Mouse (Mus musculus): ENCODE data around the gene Foxn3.

Gene Foxn3

DNA sequence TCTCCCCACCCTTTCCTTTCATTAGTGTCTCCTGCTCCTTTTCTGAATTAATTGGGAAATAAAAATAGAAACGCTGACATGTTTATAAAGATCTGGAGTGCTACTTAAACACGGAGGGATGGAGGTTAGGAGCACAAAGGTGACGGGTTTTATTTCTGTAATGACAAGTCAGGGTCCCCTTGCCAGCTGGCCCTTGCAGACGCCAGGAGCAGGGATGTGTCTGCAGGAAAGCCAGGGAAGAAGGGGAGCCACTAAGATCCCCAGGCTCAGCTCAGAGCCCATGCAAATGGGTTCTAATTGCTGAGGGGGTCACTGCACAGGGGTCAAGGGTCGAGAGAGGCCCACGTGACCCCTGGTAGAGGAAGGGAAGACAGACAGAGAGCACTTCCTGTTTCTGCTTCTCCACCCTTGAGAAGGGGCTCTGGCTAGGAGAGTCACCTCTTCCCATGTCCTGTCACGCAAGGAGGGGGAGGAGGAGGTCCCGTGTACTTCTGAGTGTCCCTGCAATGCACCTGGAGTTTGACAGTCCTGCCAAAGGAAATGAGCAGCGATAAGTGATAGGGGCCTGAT, 36.7 kb downstream of the Foxn3 start:
- DNase-seq (ENCODE audit: low spot score in 2 of 2), result no peak

GRCm38 (mm10) chr12:99522882-99523281, 40.5 kb downstream of the Foxn3 start:
- DNase-seq (ENCODE audit: low spot score in 2 of 2), result no peak

DNA sequence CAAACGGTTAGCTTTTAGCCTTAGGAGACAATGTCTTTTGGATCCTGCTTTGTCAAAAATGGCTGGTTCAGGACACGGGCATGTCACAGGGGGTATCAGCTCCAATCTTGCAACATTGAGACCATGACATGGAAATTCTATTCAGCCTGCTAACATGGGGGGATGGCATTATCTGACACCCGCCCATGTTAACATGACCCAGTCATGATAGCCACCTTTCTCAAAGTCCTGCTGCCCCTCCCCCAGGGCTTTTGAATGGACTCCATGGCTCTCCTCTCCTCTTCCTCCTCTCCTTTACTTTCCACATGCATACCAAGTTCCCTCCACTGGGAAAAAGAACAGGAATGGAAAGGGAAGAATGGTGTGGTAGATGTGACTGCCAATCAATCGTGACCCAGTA, 43.5 kb downstream of the Foxn3 start:
- DNase-seq (ENCODE audit: low spot score in 2 of 2), result no peak

- no peak for DNase-seq (ENCODE audit: low spot score in 2 of 2)
Measured at GRCm38 (mm10) chr12:99519191-99519614, 44.2 kb downstream of the Foxn3 start.

GRCm38 (mm10) chr12:99518640-99519039, 44.7 kb downstream of the Foxn3 start:
- DNase-seq (ENCODE audit: low spot score in 2 of 2), result no peak

GRCm38 (mm10) chr12:99518126-99518525, 45.3 kb downstream of the Foxn3 start:
- no peak for DNase-seq (ENCODE audit: low spot score in 2 of 2)

DNA sequence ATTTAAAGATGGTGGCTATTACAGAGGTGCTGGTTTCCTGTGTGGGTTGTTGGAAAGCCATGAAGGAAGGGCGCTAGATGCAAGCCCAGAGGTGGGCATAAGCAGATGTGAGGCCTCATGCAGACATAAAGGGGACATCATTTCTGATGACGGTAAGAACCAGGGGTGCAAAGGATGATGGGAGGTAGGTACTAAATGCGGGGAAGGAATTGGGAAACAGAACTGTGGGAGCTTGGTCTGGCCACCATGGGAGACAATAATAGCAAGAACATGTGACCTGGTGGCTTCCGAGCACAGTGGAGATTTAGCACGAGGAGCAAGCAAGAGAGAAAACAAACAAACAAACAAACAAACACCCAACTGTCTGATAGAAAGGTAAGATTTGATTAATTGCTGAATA, 46.1 kb downstream of the Foxn3 start:
- no peak for DNase-seq (ENCODE audit: low spot score in 2 of 2)

GRCm38 (mm10) chr12:99515481-99515880, 47.9 kb downstream of the Foxn3 start:
- DNase-seq (ENCODE audit: low spot score in 2 of 2), result no peak

DNA sequence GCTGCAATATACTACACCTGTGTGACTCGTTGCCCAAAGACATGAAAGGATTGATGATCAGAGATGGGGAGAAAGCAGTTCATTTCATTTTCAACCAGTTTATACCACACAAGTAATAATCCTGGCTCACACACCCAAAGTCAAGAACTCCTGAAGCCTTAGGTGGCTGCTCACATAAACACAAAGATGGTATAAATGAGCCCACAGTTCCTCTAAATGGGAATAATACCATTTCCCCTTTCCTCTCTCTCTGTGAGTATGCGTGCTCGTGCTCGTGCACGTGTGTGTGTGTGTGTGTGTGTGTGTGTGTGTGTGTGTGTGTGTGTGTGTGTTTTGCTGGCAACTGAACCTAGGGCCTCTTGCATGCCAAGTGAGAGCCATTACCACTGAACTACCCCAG, 51.7 kb downstream of the Foxn3 start:
- DNase-seq (ENCODE audit: low spot score in 2 of 2), result no peak

DNA sequence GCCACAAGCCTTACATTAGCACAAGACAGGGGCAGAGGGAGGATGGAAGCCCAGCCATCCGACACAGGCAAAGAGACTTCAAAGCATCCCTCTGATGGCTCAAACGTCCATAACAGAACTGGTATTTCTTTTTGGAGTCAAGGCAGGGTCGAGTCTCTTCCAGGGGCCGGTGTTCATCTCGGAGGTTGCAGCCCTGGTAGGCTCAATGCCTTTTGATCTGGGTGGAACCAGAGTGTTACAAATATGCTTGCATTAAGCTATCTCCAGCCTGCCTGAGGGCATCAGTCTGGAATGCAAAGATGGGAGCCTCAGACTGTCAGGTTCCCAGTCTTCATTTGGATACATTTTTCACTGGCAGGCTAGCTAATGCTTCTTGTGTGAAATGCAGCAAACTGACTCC, 52.6 kb downstream of the Foxn3 start:
- no peak for DNase-seq (ENCODE audit: low spot score in 2 of 2)

- no peak for DNase-seq (ENCODE audit: low spot score in 2 of 2)
Measured at GRCm38 (mm10) chr12:99502225-99502624, 61.2 kb downstream of the Foxn3 start.

DNA sequence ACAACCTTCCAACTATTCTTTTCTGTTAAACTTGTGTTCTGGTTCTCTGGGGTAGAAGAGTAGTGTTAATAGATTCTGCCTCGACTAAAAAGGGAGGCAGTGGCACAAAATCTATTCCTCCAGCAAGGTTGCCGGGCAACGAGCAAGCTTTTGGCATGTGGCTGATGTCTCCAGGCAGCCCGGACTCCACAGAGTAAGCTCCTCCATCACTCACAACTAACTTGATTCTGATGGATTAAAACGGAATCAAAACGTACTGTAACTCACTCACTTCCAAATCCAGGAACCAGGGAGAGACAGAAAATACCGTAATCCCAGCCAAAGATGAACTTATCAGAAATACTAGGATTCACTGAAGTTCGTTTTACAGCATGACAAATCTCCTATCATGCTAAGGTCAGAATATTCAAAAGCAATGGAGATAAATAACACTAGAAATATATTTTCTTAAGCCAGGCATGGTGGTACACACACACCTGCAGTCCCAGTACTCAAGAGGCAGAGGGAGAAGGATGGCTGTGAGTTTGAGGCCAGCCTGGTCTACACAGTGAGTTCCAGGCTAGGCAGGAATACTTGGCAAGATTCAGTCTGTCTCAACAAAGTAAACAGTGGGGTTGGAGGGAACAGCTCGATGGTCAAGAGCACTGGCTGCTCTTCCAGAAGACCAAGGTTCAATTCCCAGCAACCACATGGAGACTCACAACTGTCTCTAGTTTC, 64.2 kb downstream of the Foxn3 start:
- no peak for DNase-seq (ENCODE audit: low spot score in 2 of 2)

GRCm38 (mm10) chr12:99498189-99498977, 65.0 kb downstream of the Foxn3 start:
- DNase-seq (ENCODE audit: low spot score in 2 of 2), result no peak

GRCm38 (mm10) chr12:99496945-99497344, 66.4 kb downstream of the Foxn3 start:
- DNase-seq (ENCODE audit: low spot score in 2 of 2), result no peak

- no peak for DNase-seq (ENCODE audit: low spot score in 2 of 2)
Measured at GRCm38 (mm10) chr12:99490216-99490615, 73.2 kb downstream of the Foxn3 start.

DNA sequence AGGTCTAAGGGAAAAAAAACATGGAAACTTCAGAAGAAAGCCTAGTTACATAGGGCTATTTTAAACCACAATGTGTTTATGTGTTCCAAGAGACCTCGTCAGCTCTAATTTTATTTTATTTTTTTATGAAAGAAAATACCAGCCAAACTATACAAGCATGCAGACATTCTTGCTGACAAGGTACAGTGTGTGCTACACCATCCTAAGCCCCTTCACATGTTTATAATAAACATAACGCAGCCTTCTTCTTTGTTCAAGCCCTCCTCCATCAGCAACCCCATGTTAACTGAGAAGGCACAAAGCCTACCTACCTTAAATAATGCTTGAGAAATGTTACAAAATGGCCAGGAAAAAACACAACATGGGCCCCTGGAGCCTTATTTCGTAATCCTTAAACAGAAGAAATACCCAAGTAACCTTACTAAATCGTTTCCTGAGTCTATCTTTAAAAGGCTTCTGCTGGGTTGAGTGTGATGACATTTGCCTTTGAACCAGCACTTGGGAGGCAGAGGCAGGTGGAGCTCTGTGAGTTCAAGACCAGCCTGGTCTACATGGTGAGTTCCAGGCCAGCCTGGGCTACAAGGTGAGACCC, 74.3 kb downstream of the Foxn3 start:
- no peak for DNase-seq (ENCODE audit: low spot score in 2 of 2)

- DNase-seq (ENCODE audit: low spot score in 2 of 2), result no peak
Measured at GRCm38 (mm10) chr12:99480372-99480771, 83.0 kb downstream of the Foxn3 start.

- peak in 1 of 2 experiments; percentile 10 for DNase-seq (ENCODE audit: low spot score in 2 of 2)
Measured at GRCm38 (mm10) chr12:99474176-99474575, 89.2 kb downstream of the Foxn3 start.

DNA sequence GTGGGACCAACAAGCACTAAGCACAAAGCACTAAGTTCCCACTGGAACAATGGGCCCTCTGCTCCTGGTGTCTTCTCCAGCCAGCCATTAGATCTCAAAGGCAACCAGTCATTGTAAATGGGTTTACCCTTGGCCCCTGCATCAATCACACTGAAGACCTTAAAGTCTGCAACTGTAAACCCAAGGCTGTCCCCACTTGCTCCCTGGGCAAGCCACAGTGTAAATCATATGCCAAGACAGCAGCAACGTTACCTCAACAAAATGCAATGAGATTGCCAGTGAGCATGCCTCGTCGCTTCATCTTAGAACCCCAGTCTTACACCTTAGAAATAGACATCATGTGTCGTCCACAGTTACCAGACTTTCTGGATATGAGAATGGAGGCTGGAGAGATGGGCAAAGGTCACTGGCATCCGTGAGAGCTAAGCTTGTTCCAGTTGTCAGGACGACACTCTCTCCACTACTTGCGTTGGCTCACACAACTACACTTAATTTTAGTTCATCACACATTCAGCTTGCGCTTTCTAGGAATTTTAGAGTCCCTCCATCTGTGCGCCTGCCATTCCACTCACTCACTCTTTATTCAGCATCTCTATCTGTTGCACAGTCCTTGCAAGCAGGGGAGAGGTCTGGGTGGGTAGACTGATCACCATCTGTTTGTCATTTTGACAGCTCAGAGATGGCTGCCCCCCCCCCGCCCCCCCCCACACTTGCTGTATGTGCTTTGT, 89.8 kb downstream of the Foxn3 start:
- DNase-seq (ENCODE audit: low spot score in 2 of 2), result no peak

DNA sequence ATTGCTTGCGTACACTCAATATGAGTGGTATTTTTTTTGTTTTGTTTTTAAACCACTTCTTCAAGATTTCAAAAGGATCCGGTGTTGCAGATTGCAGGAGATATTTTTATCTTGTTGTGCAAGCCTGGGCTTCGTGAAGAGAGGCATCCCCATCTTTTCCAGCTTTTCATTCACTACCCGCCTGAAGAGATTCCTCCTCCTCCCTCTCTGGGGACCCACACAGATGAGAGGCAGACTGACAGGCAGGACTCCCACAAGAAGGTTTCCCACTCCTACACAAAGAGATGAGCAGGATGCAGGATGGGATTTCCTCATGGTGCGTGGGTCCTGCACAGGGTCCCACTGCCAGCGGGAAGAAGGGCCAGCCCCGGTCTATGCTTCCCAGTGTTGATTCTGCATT, 92.0 kb downstream of the Foxn3 start:
- DNase-seq (ENCODE audit: low spot score in 2 of 2), result no peak

GRCm38 (mm10) chr12:99467884-99468311, 95.5 kb downstream of the Foxn3 start:
- peak; percentile 79 for DNase-seq (ENCODE audit: low spot score in 2 of 2)

Measured in natural killer cell, adult 2 months (primary cell).